In genomic region chr9:25487446-25488110, GRCm38 (mm10) we compare ENCODE assay signal across 9 mouse cellular contexts. TPM values are rescaled to one million over a fixed set of nuclear protein-coding genes. Genes with fewer than 3 reads are reported as not detected.
A peak's percentile ranks its signal among the peaks of the same experiment; 100 is the strongest.
DNase-seq lines count a peak whose midpoint lies in the region; ATAC-seq and TF ChIP-seq lines count a peak whose summit lies in the region.
"Had no signal": no experiment of that assay in that cellular context is flagged by ENCODE, and none has a peak within 500 bp of the region (broad histone marks: within the 10 kb centered on the region; RNA-seq: fewer than 3 reads in every experiment).

No protein-coding gene starts in this region.

- H3K4me2 ChIP-seq in forebrain, postnatal 0 days (ENCODE audit: low read depth) = no peak overlapping the region
- no peak overlapping the region for H3K4me2 ChIP-seq in forebrain, embryonic 12.5 days
- H3K4me2 ChIP-seq in midbrain, postnatal 0 days (ENCODE audit: low read depth, low read length, poor library complexity, severe bottlenecking) = no peak overlapping the region
- H3K4me2 ChIP-seq in midbrain, embryonic 16.5 days (ENCODE audit: low read length) = no peak overlapping the region
- H3K4me2 ChIP-seq: stomach, embryonic 15.5 days had no signal

- H3K9ac ChIP-seq in forebrain, postnatal 0 days = no peak overlapping the region
- no peak overlapping the region for H3K9ac ChIP-seq in forebrain, embryonic 12.5 days
- H3K9ac ChIP-seq in midbrain, postnatal 0 days (replicated peaks; ENCODE audit: low read length, poor library complexity, severe bottlenecking) = no peak overlapping the region
- no peak overlapping the region for H3K9ac ChIP-seq in midbrain, embryonic 16.5 days (ENCODE audit: low read depth, low read length)
- H3K9ac ChIP-seq: stomach, embryonic 15.5 days had no signal

- no peaks in the 10 kb centered on the region for H3K27me3 ChIP-seq in forebrain, postnatal 0 days (ENCODE audit: insufficient read depth, low read length)
- H3K27me3 ChIP-seq in forebrain, embryonic 12.5 days = peaks cover 6% of the 10 kb centered on the region; the same call in 1 of the 2 replicates
- H3K27me3 ChIP-seq in midbrain, postnatal 0 days (ENCODE audit: insufficient read depth, low read length) = no peaks in the 10 kb centered on the region
- no peaks in the 10 kb centered on the region for H3K27me3 ChIP-seq in midbrain, embryonic 16.5 days (ENCODE audit: control insufficient read depth, insufficient read depth, low read depth, low read length)
- H3K27me3 ChIP-seq: stomach, embryonic 15.5 days had no signal

- H3K36me3 ChIP-seq in forebrain, postnatal 0 days (ENCODE audit: insufficient read depth) = no peaks in the 10 kb centered on the region
- H3K36me3 ChIP-seq in forebrain, embryonic 12.5 days (replicated peaks) = no peaks in the 10 kb centered on the region
- H3K36me3 ChIP-seq in midbrain, postnatal 0 days (ENCODE audit: insufficient read depth, low read length) = no peaks in the 10 kb centered on the region
- H3K36me3 ChIP-seq in midbrain, embryonic 16.5 days (ENCODE audit: control insufficient read depth, insufficient read depth, low read length) = no peaks in the 10 kb centered on the region
- H3K36me3 ChIP-seq: stomach, embryonic 15.5 days had no signal

- no peak for TF ChIP-seq CTCF in forebrain, postnatal 0 days (IDR thresholded peaks at IDR 0.05; ENCODE audit: low read depth)
- TF ChIP-seq CTCF in midbrain, postnatal 0 days (IDR thresholded peaks at IDR 0.05) = no peak

- H3K4me1 ChIP-seq in forebrain, postnatal 0 days (ENCODE audit: insufficient read depth) = 0 out of 2 replicates have a peak, but pooled peaks cover 6% of the 10 kb centered on the region
- peaks cover 20% of the 10 kb centered on the region for H3K4me1 ChIP-seq in forebrain, embryonic 12.5 days
- peaks cover 8% of the 10 kb centered on the region; the same call in 1 of the 2 replicates for H3K4me1 ChIP-seq in midbrain, postnatal 0 days (ENCODE audit: insufficient read depth, low read length)
- peaks cover 12% of the 10 kb centered on the region; the same call in 1 of the 2 replicates for H3K4me1 ChIP-seq in midbrain, embryonic 16.5 days (ENCODE audit: control insufficient read depth, insufficient read depth, low read length)

- DNase-seq in forebrain, postnatal 0 days = peak; percentile 46
- peak; percentile 59 for DNase-seq in midbrain, postnatal 0 days (ENCODE audit: low spot score)
- DNase-seq in kidney, adult 9 months = peak; percentile 40
- peak; percentile 62 for DNase-seq in testis, postnatal 10 days (ENCODE audit: low spot score)
- DNase-seq in gastrocnemius, postnatal 10 days = no peak
- no peak for DNase-seq in urinary bladder, postnatal 25 days (ENCODE audit: low spot score)

- H3K4me3 ChIP-seq in forebrain, postnatal 0 days (ENCODE audit: low read depth, low read length) = no peak overlapping the region
- H3K4me3 ChIP-seq in forebrain, embryonic 12.5 days (replicated peaks) = no peak overlapping the region
- H3K4me3 ChIP-seq in midbrain, postnatal 0 days (ENCODE audit: low read depth, low read length) = no peak overlapping the region
- H3K4me3 ChIP-seq in midbrain, embryonic 16.5 days (ENCODE audit: low read depth, low read length) = no peak overlapping the region
- H3K4me3 ChIP-seq: stomach, embryonic 15.5 days had no signal

- H3K9me3 ChIP-seq in forebrain, postnatal 0 days (ENCODE audit: low read length) = no peaks in the 10 kb centered on the region
- H3K9me3 ChIP-seq in forebrain, embryonic 12.5 days = no peaks in the 10 kb centered on the region
- H3K9me3 ChIP-seq in midbrain, postnatal 0 days (ENCODE audit: low read length) = no peaks in the 10 kb centered on the region
- no peaks in the 10 kb centered on the region for H3K9me3 ChIP-seq in midbrain, embryonic 16.5 days (replicated peaks; ENCODE audit: control insufficient read depth, low read length, poor library complexity, severe bottlenecking)
- H3K9me3 ChIP-seq: stomach, embryonic 15.5 days had no signal

- no peak overlapping the region for H3K27ac ChIP-seq in forebrain, postnatal 0 days (ENCODE audit: low read depth, low read length)
- H3K27ac ChIP-seq in forebrain, embryonic 12.5 days = no peak overlapping the region
- no peak overlapping the region for H3K27ac ChIP-seq in midbrain, postnatal 0 days (ENCODE audit: low read depth, low read length)
- no peak overlapping the region for H3K27ac ChIP-seq in midbrain, embryonic 16.5 days (ENCODE audit: low read length)
- H3K27ac ChIP-seq: stomach, embryonic 15.5 days had no signal

- WGBS in forebrain, postnatal 0 days = 35% methylated on average over 12 of the region's 12 CpGs
- 58% methylated on average over 12 of the region's 12 CpGs for WGBS in forebrain, embryonic 12.5 days
- WGBS in midbrain, postnatal 0 days = 68% methylated on average over 12 of the region's 12 CpGs
- WGBS in midbrain, embryonic 16.5 days = 60% methylated on average over 12 of the region's 12 CpGs

- peak; percentile 14; the same call in 1 of the 2 replicates for ATAC-seq in forebrain, postnatal 0 days
- ATAC-seq in forebrain, embryonic 12.5 days (ENCODE audit: low FRiP score) = no peak
- no peak for ATAC-seq in midbrain, postnatal 0 days (ENCODE audit: low FRiP score)
- no peak for ATAC-seq in midbrain, embryonic 16.5 days

RNA-seq across cellular contexts. Expression of gene Eepd1, which starts 6.2 kb away (rescaled TPM):
- 16.3 and 16.5 TPM in 2 replicates for total RNA-seq in forebrain, postnatal 0 days (2014; rRNA removed)
- 14.8 and 16.8 TPM in 2 replicates for polyA plus RNA-seq in forebrain, postnatal 0 days (2015; fragmentation: Nextera tagmentation; extraction: Ambion mirVana)
- 7.9 and 9.1 TPM in 2 replicates for polyA plus RNA-seq in forebrain, embryonic 12.5 days (2016; fragmentation: Nextera tagmentation; extraction: Ambion mirVana)
- total RNA-seq in midbrain, postnatal 0 days (2014; rRNA removed) = 16.2 and 17.6 TPM in 2 replicates
- 13.5 and 13.7 TPM in 2 replicates for polyA plus RNA-seq in midbrain, postnatal 0 days (2015; fragmentation: Nextera tagmentation; extraction: Ambion mirVana)
- 11.3 and 12.7 TPM in 2 replicates for polyA plus RNA-seq in midbrain, embryonic 16.5 days (2015; fragmentation: Nextera tagmentation; extraction: Ambion mirVana)
- total RNA-seq in gastrocnemius, postnatal 10 days (2021) = 10 to 100 TPM; 49.4 to 59.9 TPM

Comparison
In these comparisons a context has a peak if more than half of its experiments do, and no peak if none do; other contexts are left out.
1. DNase-seq: peak in forebrain, postnatal 0 days (single experiment), midbrain, postnatal 0 days (single experiment), kidney, adult 9 months (single experiment) and testis, postnatal 10 days (single experiment); none in gastrocnemius, postnatal 10 days (single experiment) and urinary bladder, postnatal 25 days (single experiment).